Mouse (Mus musculus): ENCODE measurements at regions not wholly inside any gene's neighbourhood (a gene's known extent, or its start where the extent isn't known, plus 50 kb on each side); places are given as distances from the start of the nearest gene placed in this dataset.

- no peak for DNase-seq
These were observed 56.5 kb upstream of the Lsm6 start for GRCm38 (mm10) chr8:78877423-78877822.

GRCm38 (mm10) chr8:78889708-78890107 lies 68.8 kb upstream of the Lsm6 start:
- DNase-seq, result no peak

- no peak for DNase-seq
These were observed 69.6 kb upstream of the Lsm6 start for GRCm38 (mm10) chr8:78890571-78890970.

- peak; percentile 61 for DNase-seq
These were observed 78.9 kb upstream of the Lsm6 start for GRCm38 (mm10) chr8:78899887-78900286.

GRCm38 (mm10) chr8:78903034-78903433 lies 82.1 kb upstream of the Lsm6 start:
- DNase-seq, result no peak

GRCm38 (mm10) chr8:78907918-78908317 lies 87.0 kb upstream of the Lsm6 start:
- DNase-seq, result no peak

GRCm38 (mm10) chr8:78911288-78911873 lies 90.4 kb upstream of the Lsm6 start:
- DNase-seq, result no peak

- DNase-seq, result no peak
These were observed 91.5 kb upstream of the Lsm6 start for GRCm38 (mm10) chr8:78912470-78912869.

- no peak for DNase-seq
These were observed 92.9 kb upstream of the Lsm6 start for GRCm38 (mm10) chr8:78913823-78914222.

GRCm38 (mm10) chr8:78930610-78931397 lies 97.4 kb upstream of the Zfp827 start:
- no peak for DNase-seq

GRCm38 (mm10) chr8:78932069-78932468 lies 96.2 kb upstream of the Zfp827 start:
- no peak for DNase-seq

- no peak for DNase-seq
These were observed 88.2 kb upstream of the Zfp827 start for GRCm38 (mm10) chr8:78940049-78940448.

- DNase-seq, result peak; percentile 46
These were observed 86.7 kb upstream of the Zfp827 start for GRCm38 (mm10) chr8:78941558-78941957.

GRCm38 (mm10) chr8:78944367-78944766 lies 83.9 kb upstream of the Zfp827 start:
- peak; percentile 7 for DNase-seq

- DNase-seq, result no peak
These were observed 82.6 kb upstream of the Zfp827 start for GRCm38 (mm10) chr8:78945607-78946006.

- DNase-seq, result no peak
These were observed 82.2 kb upstream of the Zfp827 start for GRCm38 (mm10) chr8:78946085-78946484.

- no peak for DNase-seq
These were observed 53.2 kb upstream of the Zfp827 start for GRCm38 (mm10) chr8:78975034-78975433.

Measured in right cerebral cortex, adult 18-20 months (tissue).